Mouse (Mus musculus) small intestine, adult 2 months (tissue): Measurements from ENCODE around the gene 9130213A22Rik. TPM values are rescaled to one million over a fixed set of nuclear protein-coding genes. Genes with fewer than 3 reads are reported as not detected.
A peak's percentile ranks its signal among the peaks of the same experiment; 100 is the strongest.

ENCODE experiments used
- H3K27ac ChIP-seq: fragments of 200-500 bp; 2 replicates; pipeline ENCODE4 v1.5.1; 2012; ENCODE audit warnings: low read depth, low read length, control low read depth, inconsistent platforms; ENCODE audit not compliant: insufficient read depth
- H3K27me3 ChIP-seq: fragments of 200-500 bp; 2 replicates; pipeline ENCODE4 v1.6.1; 2012; ENCODE audit warnings: mild to moderate bottlenecking, moderate library complexity, low read length, inconsistent platforms; ENCODE audit not compliant: control insufficient read depth, insufficient read depth
- H3K36me3 ChIP-seq: fragments of 200-500 bp; 2 replicates; pipeline ENCODE4 v1.6.1; 2012; ENCODE audit warnings: mild to moderate bottlenecking, low read length, control low read depth, inconsistent platforms; ENCODE audit not compliant: control insufficient read depth, insufficient read depth
- H3K4me1 ChIP-seq: fragments of 200-500 bp; 2 replicates; pipeline ENCODE4 v1.6.1; 2012; ENCODE audit warnings: low read length, inconsistent platforms, mixed read lengths; ENCODE audit not compliant: control insufficient read depth, insufficient read depth, insufficient read length
- H3K4me3 ChIP-seq: fragments of 200-500 bp; 2 replicates; pipeline ENCODE4 v1.5.1; 2012; ENCODE audit warnings: low read depth, mild to moderate bottlenecking, control low read depth, inconsistent platforms, low read length, moderate library complexity
- CTCF ChIP-seq: fragments of 200-500 bp; IDR thresholded peaks from 2 replicates; pipeline ENCODE4 v1.5.1; 2012; ENCODE audit warnings: low read depth, mild to moderate bottlenecking, control low read depth, inconsistent platforms, low read length, moderate library complexity, mixed read lengths; ENCODE audit not compliant: insufficient replicate concordance, insufficient read length; ENCODE audit errors: extremely low read depth
- POLR2A ChIP-seq: fragments of 200-500 bp; IDR thresholded peaks from 2 replicates; pipeline ENCODE4 v1.6.1; 2012; ENCODE audit warnings: low read depth, mild to moderate bottlenecking, control low read depth, inconsistent platforms, low read length, moderate library complexity
- WGBS: fragments of 180-500 bp; shearing (Covaris S2); methylation state at CpG from one replicate; pipeline ENCODE4 v1.1.7; 2018; 5-methylcytosine and 5-hydroxymethylcytosine counted together
- polyA plus RNA-seq: library from polyadenylated mRNA; depleted of rRNA; stranded (reverse); fragments of >200 nt; gene quantifications from 2 replicates; pipeline ENCODE4 v1.2.3, GENCODE M21; 2012

Gene 9130213A22Rik
- polyA plus RNA-seq, 1 experiment: 0.38 TPM

DNA sequence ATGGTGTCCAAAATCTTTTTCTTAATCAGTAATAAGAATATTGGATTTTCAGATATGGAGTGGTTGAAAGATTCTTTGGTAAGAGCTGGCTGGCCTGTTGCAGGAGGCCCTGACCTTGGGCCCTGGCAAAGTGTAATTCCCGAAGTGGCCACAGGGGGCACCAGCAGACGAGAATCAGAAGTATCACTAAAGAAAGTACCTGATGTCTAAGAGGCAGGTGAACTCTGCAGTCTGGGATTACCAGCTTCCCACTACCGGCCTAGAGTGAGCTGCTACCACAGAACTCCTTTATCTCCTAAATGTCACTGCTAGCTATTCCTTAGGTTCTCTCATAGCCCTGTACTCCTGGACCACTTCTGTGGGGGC is 30.0 kb downstream of the 9130213A22Rik start:
- no peak for TF ChIP-seq POLR2A
- peak; percentile 84 for TF ChIP-seq CTCF
- WGBS: 2% methylated on average over 3 of the region's 3 CpGs

DNA sequence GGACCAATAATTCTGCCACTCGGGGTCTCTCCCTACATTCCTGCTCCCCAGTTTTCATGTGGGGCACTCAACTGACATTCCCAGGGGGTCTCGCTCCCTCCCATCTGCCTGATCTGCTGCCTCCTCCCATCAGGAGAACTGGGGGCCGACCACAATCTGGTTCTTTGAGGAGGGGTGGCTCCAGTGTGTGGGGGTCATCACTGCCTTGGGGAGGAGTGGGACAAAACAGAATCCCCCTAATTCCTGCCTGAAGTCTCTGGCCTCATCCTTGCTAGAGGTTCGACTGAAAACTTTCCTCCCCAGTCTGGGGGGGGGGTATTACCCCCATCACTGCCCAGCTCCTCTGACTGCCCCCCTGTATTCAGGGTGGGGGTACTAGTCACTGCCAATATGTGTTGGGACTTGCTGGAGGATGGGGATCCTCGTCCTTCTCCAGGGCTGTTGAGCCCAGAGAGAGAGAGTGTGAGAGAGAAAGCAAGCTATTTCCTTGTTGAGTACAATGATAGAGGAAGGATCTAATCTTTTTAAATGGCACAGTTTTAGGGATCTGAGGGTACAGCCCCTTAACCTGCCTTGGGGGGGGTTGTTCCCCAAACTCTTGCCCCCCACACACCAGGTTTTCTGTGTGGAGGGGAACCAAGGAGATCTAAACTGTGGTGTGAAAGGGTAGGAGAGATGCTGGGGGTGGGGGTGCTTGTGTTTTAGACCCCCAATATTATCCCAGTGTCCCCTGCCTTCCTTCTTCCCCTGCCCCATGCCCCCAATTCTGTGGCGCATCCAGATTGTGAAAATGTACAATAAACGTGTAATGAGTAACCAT is 30.6 kb downstream of the 9130213A22Rik start:
- no peak overlapping the region for H3K27ac ChIP-seq
- peaks cover 9% of the 10 kb centered on the region for H3K4me1 ChIP-seq
- H3K4me3 ChIP-seq: no peak overlapping the region
- TF ChIP-seq POLR2A (no peak), CTCF (no peak)
- 61% methylated on average over 7 of the region's 7 CpGs for WGBS
- no peaks in the 10 kb centered on the region for H3K27me3 ChIP-seq
- peaks cover 9% of the 10 kb centered on the region; the same call in 1 of the 2 replicates for H3K36me3 ChIP-seq

More for the DNA sequence above, 30.0 kb downstream of the 9130213A22Rik start:
- Histone ChIP-seq H3K4me1 (peaks cover 12% of the 10 kb centered on the region), H3K27ac (peak overlapping the region; percentile 58; the same call in 1 of the 2 replicates), H3K36me3 (peaks cover 9% of the 10 kb centered on the region; the same call in 1 of the 2 replicates), H3K4me3 (no peak overlapping the region), H3K27me3 (no peaks in the 10 kb centered on the region)

- 68% methylated on average over 6 of the region's 6 CpGs for WGBS
- Histone ChIP-seq H3K4me1 (peaks cover 9% of the 10 kb centered on the region), H3K36me3 (peaks cover 9% of the 10 kb centered on the region; the same call in 1 of the 2 replicates), H3K4me3 (no peak overlapping the region), H3K27ac (no peak overlapping the region), H3K27me3 (no peaks in the 10 kb centered on the region)
- TF ChIP-seq POLR2A (no peak), CTCF (no peak)
Observed at GRCm38 (mm10) chr11:69090367-69090766, 32.0 kb downstream of the 9130213A22Rik start.

- Histone ChIP-seq H3K4me1 (peaks cover 9% of the 10 kb centered on the region), H3K4me3 (peak overlapping the region; percentile 93), H3K27ac (no peak overlapping the region), H3K36me3 (peaks cover 9% of the 10 kb centered on the region; the same call in 1 of the 2 replicates), H3K27me3 (no peaks in the 10 kb centered on the region)
- 76% methylated on average over 12 of the region's 12 CpGs for WGBS
- TF ChIP-seq POLR2A (no peak), CTCF (no peak)
Observed at GRCm38 (mm10) chr11:69089616-69090290, 32.6 kb downstream of the 9130213A22Rik start.

GRCm38 (mm10) chr11:69088856-69089615 is 33.4 kb downstream of the 9130213A22Rik start:
- Histone ChIP-seq H3K27me3 (no peaks in the 10 kb centered on the region), H3K4me3 (peak overlapping the region; percentile 93), H3K27ac (peak overlapping the region; percentile 90), H3K4me1 (peaks cover 9% of the 10 kb centered on the region), H3K36me3 (peaks cover 9% of the 10 kb centered on the region; the same call in 1 of the 2 replicates)
- 5% methylated on average over 25 of the region's 25 CpGs for WGBS
- no peak for TF ChIP-seq POLR2A
- TF ChIP-seq CTCF: no peak

- H3K27ac ChIP-seq: peak within 1 kb of the TSS; percentile 90
- under 1% methylated on average over 66 of the region's 67 CpGs for WGBS
- no peaks in the 10 kb centered on the region for H3K27me3 ChIP-seq
- TF ChIP-seq CTCF (no peak), POLR2A (no peak)
- peaks cover 9% of the 10 kb centered on the region; the same call in 1 of the 2 replicates for H3K36me3 ChIP-seq
- H3K4me3 ChIP-seq: peak within 1 kb of the TSS; percentile 93
- peaks cover 9% of the 10 kb centered on the region for H3K4me1 ChIP-seq
Observed at GRCm38 (mm10) chr11:69088103-69088855, 34.1 kb downstream of the 9130213A22Rik start, which contains the start of gene Vamp2. Gene Vamp2, plus strand, starts transcription at chr11:69088490.
